Mouse (Mus musculus) liver, embryonic 14.5 days (tissue): ENCODE measurements around the gene Dpysl5. TPM values are rescaled to one million over a fixed set of nuclear protein-coding genes. Genes with fewer than 3 reads are reported as not detected.
"Not testable (repeated sequence)": the region's sequence is repeated elsewhere in the genome, so short reads cannot be mapped to it uniquely, and the experiment has no call there.

ENCODE experiments used
- ATAC-seq: fragments of 200-750 bp; cut with Nextera tagmentation; 2 replicates; pipeline ENCODE4 v1.8.0; 2017; ENCODE audit warnings: moderate number of reproducible peaks, mild to moderate bottlenecking, moderate library complexity; ENCODE audit not compliant: insufficient read depth
- DNase-seq, 3 experiments: peaks; one replicate each; pipeline ENCODE4 v3.0.0-alpha.2; 2012 to 2013; ENCODE audit warnings: low read depth in 3 of 3, low spot score in 3 of 3
- H3K27ac ChIP-seq: fragments of 300-500 bp; sonication (generic); 2 replicates; pipeline ENCODE4 v1.5.1; 2014; ENCODE audit warnings: moderate library complexity, mild to moderate bottlenecking, control low read depth, inconsistent platforms
- H3K27me3 ChIP-seq: fragments of 300-500 bp; sonication (generic); 2 replicates; pipeline ENCODE4 v1.6.1; 2014; ENCODE audit warnings: mild to moderate bottlenecking, low read length, moderate library complexity; ENCODE audit not compliant: control insufficient read depth, insufficient read depth
- H3K36me3 ChIP-seq: fragments of 300-500 bp; sonication (generic); replicated peaks from 2 replicates; pipeline ENCODE4 v1.6.1; 2014; ENCODE audit warnings: low read depth; ENCODE audit not compliant: control insufficient read depth, insufficient read depth
- H3K4me1 ChIP-seq, 2 experiments: fragments of 200-500 bp in 1 of 2; fragments of 300-500 bp in 1 of 2; sonication (generic) in 1 of 2; replicated peaks; 2 replicates each; pipeline ENCODE4 v1.6.1; 2012 to 2014; ENCODE audit warnings: antibody characterized with exemption in 1 of 2, inconsistent platforms in 1 of 2, low read length in 1 of 2; ENCODE audit not compliant: control insufficient read depth in 2 of 2, insufficient read depth in 2 of 2
- H3K4me2 ChIP-seq: fragments of 300-500 bp; sonication (generic); 2 replicates; pipeline ENCODE4 v1.6.1; 2014; ENCODE audit warnings: low read depth, mild to moderate bottlenecking, control low read depth, moderate library complexity
- H3K4me3 ChIP-seq, 2 experiments: fragments of 200-500 bp in 1 of 2; fragments of 300-500 bp in 1 of 2; sonication (generic) in 1 of 2; 2 replicates each; pipeline ENCODE4 v1.5.1; 2012 to 2014; ENCODE audit warnings: low read depth in 2 of 2, low read length in 2 of 2, mild to moderate bottlenecking in 2 of 2, control low read depth in 1 of 2, inconsistent platforms in 1 of 2, moderate library complexity in 1 of 2; ENCODE audit not compliant: insufficient read depth in 1 of 2
- H3K9ac ChIP-seq: fragments of 300-500 bp; sonication (generic); replicated peaks from 2 replicates; pipeline ENCODE4 v1.6.1; 2014; ENCODE audit warnings: mild to moderate bottlenecking, control low read depth, moderate library complexity
- H3K9me3 ChIP-seq: fragments of 300-500 bp; sonication (generic); 2 replicates; pipeline ENCODE4 v1.6.1; 2016; ENCODE audit warnings: low read length, mixed read lengths; ENCODE audit not compliant: control insufficient read depth
- CTCF ChIP-seq: IDR thresholded peaks from 2 replicates; pipeline ENCODE4 v1.5.1; 2016; ENCODE audit warnings: antibody characterized with exemption, low read depth, control low read depth
- EP300 ChIP-seq: IDR thresholded peaks from 2 replicates; pipeline ENCODE4 v1.6.1; 2016; ENCODE audit warnings: antibody characterized with exemption, low read depth
- WGBS: fragments of 180-500 bp; shearing (Covaris S2); extraction: QIAGEN DNeasy Blood & Tissue Kit; methylation state at CpG from one replicate; pipeline ENCODE4 v1.1.7; 2014; ENCODE audit not compliant: insufficient replicate concordance; 5-methylcytosine and 5-hydroxymethylcytosine counted together
- polyA plus RNA-seq, 2 experiments: library from polyadenylated mRNA; depleted of rRNA in 1 of 2; stranded (reverse) in 1 of 2; unstranded in 1 of 2; fragments of >200 nt; fragmentation: Nextera tagmentation in 1 of 2; extraction: Ambion mirVana in 1 of 2; gene quantifications; 2 replicates each; pipeline versions ENCODE4 v1.2.1 to v1.2.3; 2012 to 2014

Gene Dpysl5
- polyA plus RNA-seq, 2 experiments = 0.15 to 0.23 TPM

DNA sequence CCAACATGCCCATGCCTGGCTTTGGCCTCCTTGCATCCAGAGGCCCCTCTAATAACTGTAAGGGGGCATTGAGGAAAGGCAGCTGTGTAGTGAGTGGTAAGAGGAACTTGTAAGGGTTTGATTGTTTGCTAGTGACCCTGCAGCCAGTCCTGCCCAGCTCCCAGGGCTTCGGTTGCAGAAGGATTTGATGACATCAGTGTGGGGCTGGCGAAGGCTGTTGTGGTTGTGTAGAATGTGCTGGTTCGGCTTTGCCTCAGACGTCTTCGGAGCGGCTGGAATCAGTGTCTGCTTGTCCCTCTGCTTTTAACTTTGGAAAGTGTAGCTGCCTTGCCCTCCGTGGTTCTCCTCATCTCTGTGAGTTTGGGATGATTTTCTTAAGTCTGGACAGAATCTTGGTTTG lies 34.6 kb upstream of the Dpysl5 start:
- Histone ChIP-seq H3K27ac (no peak overlapping the region), H3K9ac (no peak overlapping the region), H3K4me1 (no peaks in the 10 kb centered on the region), H3K4me2 (no peak overlapping the region), H3K27me3 (no peaks in the 10 kb centered on the region), H3K4me3 (no peak overlapping the region), H3K36me3 (peaks cover 48% of the 10 kb centered on the region), H3K9me3 (no peaks in the 10 kb centered on the region)
- ATAC-seq (no peak), DNase-seq (no peak)
- WGBS = 87% methylated on average over 7 of the region's 7 CpGs
- TF ChIP-seq EP300 = no peak
- TF ChIP-seq CTCF = no peak

DNA sequence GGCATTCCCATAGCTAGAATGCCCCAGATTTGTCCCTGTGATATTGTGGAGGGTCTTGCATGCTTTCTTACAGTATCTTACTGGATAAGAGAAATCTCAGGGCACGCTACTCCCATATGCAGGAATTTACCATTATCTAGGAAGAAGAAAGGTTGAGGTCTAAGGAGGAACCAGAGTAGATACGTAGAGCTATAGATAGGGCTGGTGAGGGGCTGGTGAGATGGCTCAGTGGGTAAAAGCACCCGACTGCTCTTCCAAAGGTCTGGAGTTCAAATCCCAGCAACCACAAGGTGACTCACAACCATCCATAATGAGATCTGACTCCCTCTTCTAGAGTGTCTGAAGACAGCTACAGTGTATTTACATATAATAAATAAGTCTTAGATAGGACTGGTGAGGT lies 33.3 kb upstream of the Dpysl5 start:
- peaks cover 35% of the 10 kb centered on the region for H3K36me3 ChIP-seq
- ATAC-seq, DNase-seq, H3K27me3 ChIP-seq, H3K27ac ChIP-seq, H3K4me3 ChIP-seq, H3K4me2 ChIP-seq, H3K9ac ChIP-seq, H3K4me1 ChIP-seq, H3K9me3 ChIP-seq: not testable (repeated sequence)
- WGBS = 82% methylated on average over 3 of the region's 3 CpGs

DNA sequence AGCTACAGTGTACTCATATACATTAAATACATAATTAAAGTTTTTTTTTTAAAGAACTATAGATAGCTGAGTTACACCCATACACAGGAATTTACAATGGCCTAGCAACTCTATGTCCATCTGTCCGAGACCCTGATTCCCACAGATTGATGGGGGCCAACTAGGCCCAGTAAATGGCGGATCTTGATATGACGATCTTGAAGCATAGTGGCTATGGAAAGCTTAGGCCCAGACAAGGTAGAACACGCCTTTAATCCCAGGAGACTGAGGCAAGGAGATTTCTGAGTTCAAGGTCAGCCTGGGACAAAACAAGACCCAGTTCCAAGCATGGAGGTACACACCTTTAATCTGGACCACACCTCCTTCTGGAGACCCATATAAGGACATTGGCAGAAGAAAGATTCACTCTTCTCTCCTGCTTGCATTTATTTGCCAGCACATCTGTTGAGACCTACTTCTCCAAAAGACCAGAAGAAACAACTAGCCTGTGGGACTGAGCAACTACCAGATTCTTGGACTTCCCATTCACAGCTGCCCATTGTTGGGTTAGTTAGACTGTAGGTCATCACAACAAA lies 32.6 kb upstream of the Dpysl5 start:
- Histone ChIP-seq H3K9ac (no peak overlapping the region), H3K4me3 (no peak overlapping the region), H3K9me3 (no peaks in the 10 kb centered on the region), H3K4me1 (no peaks in the 10 kb centered on the region), H3K4me2 (no peak overlapping the region), H3K27me3 (no peaks in the 10 kb centered on the region), H3K27ac (no peak overlapping the region), H3K36me3 (peaks cover 28% of the 10 kb centered on the region)
- DNase-seq (no peak), ATAC-seq (no peak)
- 80% methylated on average over 4 of the region's 4 CpGs for WGBS
- no peak for TF ChIP-seq CTCF
- no peak for TF ChIP-seq EP300

DNA sequence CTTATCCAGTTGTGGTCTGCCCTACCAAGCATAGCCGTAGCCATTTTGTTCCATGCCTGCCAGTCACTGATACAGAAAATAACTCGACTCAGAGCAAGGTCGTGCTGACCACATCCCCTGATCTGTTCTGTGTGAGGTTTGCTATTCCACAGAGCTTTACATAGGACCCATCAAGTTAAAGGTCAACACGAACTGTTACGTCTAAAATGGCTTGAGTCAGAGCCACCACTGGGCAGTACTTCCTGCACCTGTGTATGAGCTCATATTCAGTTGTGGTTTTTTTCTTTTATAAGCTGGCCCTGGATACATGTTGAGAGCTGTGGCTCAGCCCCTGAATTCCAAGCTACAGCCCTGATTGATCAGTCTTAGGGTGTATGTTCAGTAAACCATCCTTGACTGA lies 31.8 kb upstream of the Dpysl5 start:
- H3K9me3 ChIP-seq = no peaks in the 10 kb centered on the region
- ATAC-seq = no peak
- H3K36me3 ChIP-seq = peaks cover 20% of the 10 kb centered on the region
- no peaks in the 10 kb centered on the region for H3K4me1 ChIP-seq
- H3K27ac ChIP-seq = no peak overlapping the region
- DNase-seq = no peak
- WGBS = 37% methylated on average over 5 of the region's 5 CpGs
- TF ChIP-seq CTCF (no peak), EP300 (no peak)
- H3K4me2 ChIP-seq = no peak overlapping the region
- no peak overlapping the region for H3K9ac ChIP-seq
- no peaks in the 10 kb centered on the region for H3K27me3 ChIP-seq
- H3K4me3 ChIP-seq = no peak overlapping the region

DNA sequence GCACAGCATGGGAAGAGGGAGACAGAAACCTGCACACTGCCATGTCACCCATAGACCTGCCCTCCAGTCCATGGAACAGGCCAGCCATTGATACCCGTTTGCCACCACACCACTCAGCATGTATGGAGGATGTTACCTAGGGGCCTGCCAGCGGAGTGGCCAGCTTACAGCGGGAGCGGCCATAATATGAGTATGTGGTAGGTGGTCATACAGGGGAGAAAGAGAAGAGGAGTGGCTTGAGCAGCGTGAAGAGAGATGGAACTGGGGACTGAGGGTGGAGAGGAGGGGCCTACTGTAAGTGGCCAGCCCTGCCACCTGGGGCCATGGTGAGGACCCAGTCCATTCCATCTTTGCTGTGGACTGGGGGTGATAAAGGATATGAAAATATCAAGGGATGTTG lies 29.4 kb upstream of the Dpysl5 start:
- H3K4me1 ChIP-seq = no peaks in the 10 kb centered on the region
- no peak overlapping the region for H3K9ac ChIP-seq
- H3K36me3 ChIP-seq = no peaks in the 10 kb centered on the region; the same call in 1 of the 2 replicates
- DNase-seq = no peak
- 72% methylated on average over 5 of the region's 5 CpGs for WGBS
- no peaks in the 10 kb centered on the region for H3K27me3 ChIP-seq
- H3K4me3 ChIP-seq = no peak overlapping the region
- no peaks in the 10 kb centered on the region for H3K9me3 ChIP-seq
- no peak overlapping the region for H3K27ac ChIP-seq
- no peak for ATAC-seq
- TF ChIP-seq CTCF = no peak
- TF ChIP-seq EP300 = no peak
- H3K4me2 ChIP-seq = no peak overlapping the region
